Mouse (Mus musculus) forebrain, embryonic 16.5 days (tissue): ENCODE results near the gene Ncoa6. TPM values are rescaled to one million over a fixed set of nuclear protein-coding genes. Genes with fewer than 3 reads are reported as not detected.

Experiments
- ATAC-seq: fragments of 200-750 bp; cut with Nextera tagmentation; 2 replicates; pipeline ENCODE4 v1.8.0; 2017; ENCODE audit warnings: mild to moderate bottlenecking, moderate library complexity
- H3K27ac ChIP-seq: fragments of 300-500 bp; sonication (generic); 2 replicates; pipeline ENCODE4 v1.5.1; 2014; ENCODE audit warnings: low read length, control low read depth
- H3K27me3 ChIP-seq: fragments of 300-500 bp; sonication (generic); replicated peaks from 2 replicates; pipeline ENCODE4 v1.6.1; 2014; ENCODE audit warnings: low read length; ENCODE audit not compliant: control insufficient read depth, insufficient read depth
- H3K36me3 ChIP-seq: fragments of 300-500 bp; sonication (generic); 2 replicates; pipeline ENCODE4 v1.6.1; 2014; ENCODE audit not compliant: control insufficient read depth, insufficient read depth
- H3K4me1 ChIP-seq: fragments of 300-500 bp; sonication (generic); replicated peaks from 2 replicates; pipeline ENCODE4 v1.6.1; 2014; ENCODE audit warnings: low read length; ENCODE audit not compliant: control insufficient read depth, insufficient read depth
- H3K4me2 ChIP-seq: fragments of 300-500 bp; sonication (generic); 2 replicates; pipeline ENCODE4 v1.6.1; 2014; ENCODE audit warnings: mild to moderate bottlenecking, low read length, control low read depth
- H3K4me3 ChIP-seq: fragments of 300-500 bp; sonication (generic); replicated peaks from 2 replicates; pipeline ENCODE4 v1.5.1; 2014; ENCODE audit warnings: mild to moderate bottlenecking, low read length, control low read depth
- H3K9ac ChIP-seq: fragments of 300-500 bp; sonication (generic); replicated peaks from 2 replicates; pipeline ENCODE4 v1.6.1; 2014; ENCODE audit warnings: low read depth, low read length, control low read depth
- H3K9me3 ChIP-seq: fragments of 300-500 bp; sonication (generic); 2 replicates; pipeline ENCODE4 v1.6.1; 2016; ENCODE audit warnings: low read length; ENCODE audit not compliant: control insufficient read depth
- WGBS: fragments of 180-500 bp; shearing (Covaris S2); extraction: QIAGEN DNeasy Blood & Tissue Kit; methylation state at CpG from one replicate; pipeline ENCODE4 v1.1.7; 2014; 5-methylcytosine and 5-hydroxymethylcytosine counted together
- microRNA counts: library from miRNA; unstranded; fragments of <30 nt; microRNA quantifications from one replicate; lab custom pipeline; 2016
- microRNA-seq: library from miRNA; unstranded; fragments of <30 nt; microRNA quantifications from one replicate; pipeline ENCODE4, GENCODE M21; 2017
- polyA plus RNA-seq: library from polyadenylated mRNA; unstranded; fragments of >200 nt; fragmentation: Nextera tagmentation; extraction: Ambion mirVana; gene quantifications from 2 replicates; pipeline ENCODE4 v1.2.1, GENCODE M21; 2015

The Ncoa6 gene
- polyA plus RNA-seq, 1 experiment from 2014 or later: 26.9 TPM

- Histone ChIP-seq H3K9ac (peak within 1 kb of the TSS; percentile 67), H3K4me1 (peaks cover 15% of the 10 kb centered on the region), H3K4me2 (peak within 1 kb of the TSS; percentile 87), H3K36me3 (no peaks in the 10 kb centered on the region), H3K9me3 (no peaks in the 10 kb centered on the region), H3K27me3 (peaks cover 3% of the 10 kb centered on the region; the same call in 1 of the 2 replicates), H3K27ac (peak within 1 kb of the TSS; percentile 74), H3K4me3 (peak within 1 kb of the TSS; percentile 70)
- ATAC-seq: peak; percentile 100
- WGBS: under 1% methylated on average over 38 of the region's 38 CpGs
Observed at GRCm38 (mm10) chr2:155356971-155357591, 116.6 kb downstream of the Ncoa6 start, which contains the start of gene Pigu. Pigu (minus strand) TSS chr2:155357430.

GRCm38 (mm10) chr2:155354402-155354801 lies 119.3 kb downstream of the Ncoa6 start:
- Histone ChIP-seq H3K9me3 (no peaks in the 10 kb centered on the region), H3K27ac (no peak overlapping the region), H3K4me1 (peaks cover 15% of the 10 kb centered on the region), H3K4me2 (no peak overlapping the region), H3K9ac (no peak overlapping the region), H3K36me3 (no peaks in the 10 kb centered on the region), H3K27me3 (no peaks in the 10 kb centered on the region), H3K4me3 (no peak overlapping the region)
- no peak for ATAC-seq
- 91% methylated on average over 3 of the region's 3 CpGs for WGBS

- ATAC-seq: no peak
- H3K4me1 ChIP-seq: no peaks in the 10 kb centered on the region
- H3K27ac ChIP-seq: no peak overlapping the region
- no peak overlapping the region for H3K4me2 ChIP-seq
- 94% methylated on average over 1 of the region's 1 CpGs for WGBS
- no peak overlapping the region for H3K4me3 ChIP-seq
- no peaks in the 10 kb centered on the region for H3K9me3 ChIP-seq
- H3K27me3 ChIP-seq: no peaks in the 10 kb centered on the region
- H3K36me3 ChIP-seq: no peaks in the 10 kb centered on the region
- no peak overlapping the region for H3K9ac ChIP-seq
Observed at GRCm38 (mm10) chr2:155346670-155347069, 127.0 kb downstream of the Ncoa6 start.

MicroRNA genes within 50 kb of the gene (microRNA counts, 519-probe panel; counts per million panel counts)
- microRNA mmu-miR-695 (lab: Ali Mortazavi, UCI): 2,313 counts per million, percentile 52 among the panel's probes with 10 or more counts

Small RNA genes lying within 50 kb of the gene (microRNA-seq; reads per million reads assigned to microRNA genes)
- gene Mir695: not detected

Other genes with a start within 250 kb of the Ncoa6 start
- gene Dynlrb1, start 237.4 kb downstream of the Ncoa6 start, polyA plus RNA-seq: 621 and 677 TPM in 2 replicates
- gene Map1lc3a, start 197.6 kb downstream of the Ncoa6 start, polyA plus RNA-seq: 343 and 425 TPM in 2 replicates
- gene Pigu, start 116.5 kb downstream of the Ncoa6 start, polyA plus RNA-seq: 53.4 and 60.4 TPM in 2 replicates
- gene Trp53inp2, start 92.8 kb downstream of the Ncoa6 start, polyA plus RNA-seq: 82.1 and 83.2 TPM in 2 replicates
- gene Acss2, start 44.1 kb upstream of the Ncoa6 start, polyA plus RNA-seq: 22.3 and 22.8 TPM in 2 replicates
- gene Ggt7, start 44.3 kb upstream of the Ncoa6 start, polyA plus RNA-seq: 47.2 and 62.3 TPM in 2 replicates
- gene Gss, start 118.9 kb upstream of the Ncoa6 start, polyA plus RNA-seq: 14.1 and 15.0 TPM in 2 replicates
- gene Myh7b, start 137.3 kb upstream of the Ncoa6 start, polyA plus RNA-seq: 0.62 and 0.63 TPM in 2 replicates
- 179 and 180 TPM in 2 replicates for gene Trpc4ap, start 218.5 kb upstream of the Ncoa6 start, polyA plus RNA-seq